Mouse (Mus musculus): ENCODE measurements around the gene Kdsr. TPM values are rescaled to one million over a fixed set of nuclear protein-coding genes. Genes with fewer than 3 reads are reported as not detected.
A peak's percentile ranks its signal among the peaks of the same experiment; 100 is the strongest.

Kdsr gene
- polyA plus RNA-seq, 1 experiment from 2014 or later: 18.3 TPM

- H3K9ac ChIP-seq (ENCODE audit: low read length): peak overlapping the region; percentile 83
- no peaks in the 10 kb centered on the region for H3K36me3 ChIP-seq (ENCODE audit: control insufficient read depth, insufficient read depth, low read length)
- H3K27ac ChIP-seq (replicated peaks): peak overlapping the region; percentile 90
- ATAC-seq (ENCODE audit: low FRiP score, low TSS enrichment): no peak; the same call in 1 of the 2 replicates
- DNase-seq (ENCODE audit: low spot score): no peak
- H3K4me1 ChIP-seq (replicated peaks; ENCODE audit: control insufficient read depth, insufficient read depth): no peaks in the 10 kb centered on the region
- H3K27me3 ChIP-seq (ENCODE audit: control insufficient read depth, insufficient read depth, low read length): no peaks in the 10 kb centered on the region
- 3% methylated on average over 21 of the region's 21 CpGs for WGBS
- peak overlapping the region; percentile 81 for H3K4me3 ChIP-seq (ENCODE audit: low read depth, low read length)
- peak overlapping the region; percentile 90 for H3K4me2 ChIP-seq (replicated peaks; ENCODE audit: low read depth)
- no peaks in the 10 kb centered on the region for H3K9me3 ChIP-seq (ENCODE audit: control insufficient read depth, low read length)
- no peak for TF ChIP-seq EP300 (optimal IDR thresholded peaks at IDR 0.05)
- no peak for TF ChIP-seq CTCF (IDR thresholded peaks at IDR 0.05; ENCODE audit: low read depth)
These were observed 45.0 kb downstream of the Kdsr start for GRCm38 (mm10) chr1:106714530-106714981.

DNA sequence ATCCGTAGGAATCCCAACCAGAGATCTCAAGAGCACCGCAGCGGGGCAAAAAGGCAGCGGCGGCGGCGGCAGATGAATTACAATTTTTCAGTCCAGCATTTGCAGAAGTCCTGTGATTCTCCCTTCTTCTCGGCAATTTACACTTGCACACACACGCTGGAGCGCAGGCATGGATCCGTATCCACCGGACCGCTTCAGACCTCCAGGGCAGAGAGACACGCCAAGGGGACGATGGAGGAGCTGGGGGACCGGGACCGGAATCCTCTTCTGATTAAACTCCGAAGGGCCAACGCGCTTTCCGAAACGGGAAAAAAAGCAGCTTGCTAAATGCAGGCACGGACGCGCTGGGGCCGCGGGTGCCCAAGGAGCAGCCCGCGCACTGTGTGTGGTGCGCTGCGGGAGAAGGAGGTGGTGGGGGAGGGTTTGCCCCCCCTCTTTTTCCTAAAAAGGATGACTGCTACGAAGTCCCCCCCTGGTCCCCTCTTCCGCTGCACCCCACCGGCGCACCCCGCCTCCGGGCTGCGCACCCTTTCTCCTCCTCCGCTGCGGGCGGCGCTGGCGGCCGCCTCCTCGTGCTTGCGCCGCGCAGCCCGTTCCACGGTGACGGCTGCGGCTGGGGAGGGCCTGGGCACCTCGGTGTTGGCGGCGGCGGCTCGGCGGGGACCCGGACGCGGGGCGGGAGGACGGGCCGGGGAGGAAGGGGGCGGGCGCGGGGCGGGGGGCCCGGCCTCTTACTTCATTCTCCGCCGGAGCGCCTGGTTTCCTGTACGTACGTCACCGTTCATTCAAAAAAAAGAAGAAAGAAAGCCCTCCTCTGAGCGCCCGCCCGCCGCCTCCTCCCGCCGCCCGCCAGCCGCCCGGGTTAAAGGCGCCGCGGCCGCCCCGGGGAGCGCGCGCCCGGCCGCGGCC, 45.7 kb downstream of the Kdsr start, which contains the start of gene Bcl2:
Bcl2 (minus strand) TSS at position 654 of the 909 bp plus-strand sequence.
- DNase-seq (ENCODE audit: low spot score): peak; percentile 83
- ATAC-seq (ENCODE audit: low FRiP score, low TSS enrichment): peak; percentile 82
- Histone ChIP-seq H3K4me2 (replicated peaks; ENCODE audit: low read depth) (peak within 1 kb of the TSS; percentile 90), H3K36me3 (ENCODE audit: control insufficient read depth, insufficient read depth, low read length) (no peaks in the 10 kb centered on the region), H3K27me3 (ENCODE audit: control insufficient read depth, insufficient read depth, low read length) (no peaks in the 10 kb centered on the region), H3K9ac (ENCODE audit: low read length) (peak within 1 kb of the TSS; percentile 83), H3K4me1 (replicated peaks; ENCODE audit: control insufficient read depth, insufficient read depth) (peaks cover 5% of the 10 kb centered on the region; the same call in 1 of the 2 replicates), H3K4me3 (ENCODE audit: low read depth, low read length) (peak within 1 kb of the TSS; percentile 81), H3K9me3 (ENCODE audit: control insufficient read depth, low read length) (no peaks in the 10 kb centered on the region), H3K27ac (replicated peaks) (peak within 1 kb of the TSS; percentile 90)
- WGBS: 1% methylated on average over 66 of the region's 95 CpGs
- peak; percentile 14; the same call in 1 of the 2 replicates for TF ChIP-seq CTCF (IDR thresholded peaks at IDR 0.05; ENCODE audit: low read depth)
- no peak for TF ChIP-seq EP300 (optimal IDR thresholded peaks at IDR 0.05)

DNA sequence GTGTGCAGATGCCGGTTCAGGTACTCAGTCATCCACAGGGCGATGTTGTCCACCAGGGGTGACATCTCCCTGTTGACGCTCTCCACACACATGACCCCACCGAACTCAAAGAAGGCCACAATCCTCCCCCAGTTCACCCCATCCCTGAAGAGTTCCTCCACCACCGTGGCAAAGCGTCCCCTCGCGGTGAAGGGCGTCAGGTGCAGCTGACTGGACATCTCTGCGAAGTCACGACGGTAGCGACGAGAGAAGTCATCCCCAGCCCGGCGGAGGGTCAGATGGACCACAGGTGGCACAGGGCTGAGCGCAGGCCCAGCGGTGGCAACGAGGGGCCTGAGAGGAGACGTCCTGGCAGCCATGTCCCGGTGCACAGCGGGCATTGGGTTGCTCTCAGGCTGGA, 47.2 kb downstream of the Kdsr start:
- peak overlapping the region; percentile 90 for H3K4me2 ChIP-seq (replicated peaks; ENCODE audit: low read depth)
- peaks cover 5% of the 10 kb centered on the region; the same call in 1 of the 2 replicates for H3K4me1 ChIP-seq (replicated peaks; ENCODE audit: control insufficient read depth, insufficient read depth)
- peak overlapping the region; percentile 83 for H3K9ac ChIP-seq (ENCODE audit: low read length)
- no peaks in the 10 kb centered on the region for H3K9me3 ChIP-seq (ENCODE audit: control insufficient read depth, low read length)
- H3K27ac ChIP-seq (replicated peaks): no peak overlapping the region
- H3K27me3 ChIP-seq (ENCODE audit: control insufficient read depth, insufficient read depth, low read length): no peaks in the 10 kb centered on the region
- peak overlapping the region; percentile 81 for H3K4me3 ChIP-seq (ENCODE audit: low read depth, low read length)
- ATAC-seq (ENCODE audit: low FRiP score, low TSS enrichment) (peak; percentile 13), DNase-seq (ENCODE audit: low spot score) (peak; percentile 72)
- peak; percentile 91 for TF ChIP-seq CTCF (IDR thresholded peaks at IDR 0.05; ENCODE audit: low read depth)
- TF ChIP-seq EP300 (optimal IDR thresholded peaks at IDR 0.05): no peak
- WGBS: 8% methylated on average over 22 of the region's 22 CpGs
- H3K36me3 ChIP-seq (ENCODE audit: control insufficient read depth, insufficient read depth, low read length): no peaks in the 10 kb centered on the region

DNA sequence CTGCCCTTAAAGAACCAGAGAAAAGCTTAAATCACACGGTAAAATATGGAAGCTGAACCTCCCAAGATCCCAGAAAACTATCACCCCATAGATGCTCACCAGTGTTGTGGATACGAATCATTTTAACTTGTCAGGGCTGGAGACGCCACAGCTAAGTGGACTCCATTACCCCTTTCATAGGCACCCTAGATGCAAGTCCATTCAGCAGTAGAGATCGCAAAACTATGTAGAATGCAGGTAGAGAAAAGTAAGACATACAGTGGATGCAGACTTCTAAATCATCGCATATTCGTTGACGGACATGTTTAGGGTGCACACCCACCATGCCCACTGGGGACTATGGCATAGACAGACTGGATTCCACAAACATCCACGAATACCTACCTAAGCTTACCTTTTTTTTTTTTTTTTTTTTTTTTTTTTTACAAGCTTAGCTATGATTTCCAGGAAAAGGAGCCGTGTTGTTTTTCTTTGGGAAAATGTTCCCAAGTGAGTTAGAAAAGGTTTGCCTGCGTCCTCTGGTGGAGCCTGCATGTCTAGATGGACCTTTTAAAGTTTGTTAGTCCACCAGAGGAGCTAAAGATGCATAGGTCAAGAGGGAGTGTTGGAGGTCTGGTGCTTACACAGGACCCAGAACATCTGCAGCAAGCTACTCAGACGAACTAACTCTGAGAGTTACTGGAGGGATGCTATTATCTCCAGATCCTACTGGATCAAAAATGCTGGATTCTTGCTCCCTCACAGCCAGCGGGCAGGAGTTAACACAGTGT, 48.0 kb downstream of the Kdsr start:
- Histone ChIP-seq H3K4me2 (replicated peaks; ENCODE audit: low read depth) (peak overlapping the region; percentile 90), H3K36me3 (ENCODE audit: control insufficient read depth, insufficient read depth, low read length) (no peaks in the 10 kb centered on the region), H3K9ac (ENCODE audit: low read length) (peak overlapping the region; percentile 83), H3K27me3 (ENCODE audit: control insufficient read depth, insufficient read depth, low read length) (no peaks in the 10 kb centered on the region), H3K9me3 (ENCODE audit: control insufficient read depth, low read length) (no peaks in the 10 kb centered on the region), H3K4me1 (replicated peaks; ENCODE audit: control insufficient read depth, insufficient read depth) (peaks cover 5% of the 10 kb centered on the region; the same call in 1 of the 2 replicates), H3K4me3 (ENCODE audit: low read depth, low read length) (peak overlapping the region; percentile 81), H3K27ac (replicated peaks) (no peak overlapping the region)
- DNase-seq (ENCODE audit: low spot score): no peak
- no peak for ATAC-seq (ENCODE audit: low FRiP score, low TSS enrichment)
- no peak for TF ChIP-seq EP300 (optimal IDR thresholded peaks at IDR 0.05)
- peak; percentile 68 for TF ChIP-seq CTCF (IDR thresholded peaks at IDR 0.05; ENCODE audit: low read depth)
- 37% methylated on average over 12 of the region's 12 CpGs for WGBS

DNA sequence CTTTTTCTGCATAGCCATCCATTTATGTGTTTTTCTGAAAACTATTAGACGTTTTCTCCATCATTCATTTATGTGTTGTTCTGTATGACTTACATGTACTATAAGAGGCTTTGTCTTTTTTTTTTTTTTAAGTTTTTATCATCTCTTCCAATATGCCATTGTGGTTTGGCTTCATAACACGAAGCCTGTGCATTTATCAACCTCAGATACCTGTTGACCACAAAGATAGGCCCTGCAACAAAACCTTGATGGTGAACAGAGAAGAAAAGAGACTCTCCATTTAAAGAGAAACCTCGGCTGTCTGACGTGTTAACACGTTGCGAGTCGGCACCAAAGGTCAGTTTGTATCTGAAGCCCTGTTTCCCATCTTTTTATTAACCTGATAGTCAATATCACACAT, 49.3 kb downstream of the Kdsr start:
- Histone ChIP-seq H3K27me3 (ENCODE audit: control insufficient read depth, insufficient read depth, low read length) (no peaks in the 10 kb centered on the region), H3K4me2 (replicated peaks; ENCODE audit: low read depth) (no peak overlapping the region), H3K4me3 (ENCODE audit: low read depth, low read length) (no peak overlapping the region), H3K36me3 (ENCODE audit: control insufficient read depth, insufficient read depth, low read length) (no peaks in the 10 kb centered on the region), H3K9me3 (ENCODE audit: control insufficient read depth, low read length) (no peaks in the 10 kb centered on the region), H3K4me1 (replicated peaks; ENCODE audit: control insufficient read depth, insufficient read depth) (peaks cover 5% of the 10 kb centered on the region; the same call in 1 of the 2 replicates), H3K9ac (ENCODE audit: low read length) (no peak overlapping the region), H3K27ac (replicated peaks) (no peak overlapping the region)
- WGBS: 67% methylated on average over 7 of the region's 7 CpGs
- no peak for ATAC-seq (ENCODE audit: low FRiP score, low TSS enrichment)
- no peak for DNase-seq (ENCODE audit: low spot score)
- TF ChIP-seq EP300 (optimal IDR thresholded peaks at IDR 0.05): no peak
- no peak for TF ChIP-seq CTCF (IDR thresholded peaks at IDR 0.05; ENCODE audit: low read depth)

Measured in stomach, postnatal 0 days (tissue).